Mouse (Mus musculus) spleen, embryonic (tissue): ENCODE data around the gene Ankrd2.

Experiments
- CTCF ChIA-PET: fragments of 350-600 bp; sonication (Branson Sonifier 250); formaldehyde crosslinking; loops from one replicate; lab custom pipeline; 2022; lab: Charles Lee

The Ankrd2 gene

GRCm38 (mm10) chr19:42035456-42036248 lies at the start of gene Ankrd2:
Ankrd2 (plus strand) TSS chr19:42036000.
- CTCF ChIA-PET = interaction anchor here (0.5 to 0.6 kb wide), 3 partner anchors 17 to 127 kb away, joined by 4 to 5 read pairs (median 5); no protein-coding TSS in a partner anchor

- CTCF ChIA-PET = no interaction called here
Measured at GRCm38 (mm10) chr19:41987206-41987605, 48.6 kb upstream of the Ankrd2 start.

- CTCF ChIA-PET = interaction anchor here (0.6 kb wide), 1 partner anchor 587 kb away, joined by 5 read pairs; no protein-coding TSS in a partner anchor
Measured at GRCm38 (mm10) chr19:41989810-41990209, 46.0 kb upstream of the Ankrd2 start.

GRCm38 (mm10) chr19:41991926-41992477 lies 43.8 kb upstream of the Ankrd2 start:
- CTCF ChIA-PET = no interaction called here

DNA sequence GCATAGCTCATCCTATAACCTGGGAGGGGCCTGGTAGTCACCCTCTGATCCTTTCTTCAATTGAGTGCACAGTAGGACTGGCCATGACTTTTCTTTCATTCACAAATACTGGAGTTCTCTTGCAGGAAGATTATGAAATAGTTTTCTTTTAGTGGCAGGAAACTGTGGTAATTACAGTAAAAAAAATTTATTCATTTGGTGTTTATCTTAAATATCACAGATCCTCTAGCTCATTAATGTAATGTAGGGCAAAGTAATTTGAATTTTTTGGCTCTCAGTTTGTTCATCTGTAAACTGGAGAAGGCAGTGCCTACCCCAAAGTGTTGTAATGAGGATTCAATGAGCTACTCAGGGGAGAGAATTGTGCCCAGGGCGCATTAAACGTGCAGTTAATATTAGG lies 42.8 kb upstream of the Ankrd2 start:
- CTCF ChIA-PET = no interaction called here

- CTCF ChIA-PET = no interaction called here
Measured at GRCm38 (mm10) chr19:41993484-41993883, 42.3 kb upstream of the Ankrd2 start.

GRCm38 (mm10) chr19:41994023-41994422 lies 41.8 kb upstream of the Ankrd2 start:
- CTCF ChIA-PET = no interaction called here

GRCm38 (mm10) chr19:41995483-41995882 lies 40.3 kb upstream of the Ankrd2 start:
- CTCF ChIA-PET = no interaction called here

- CTCF ChIA-PET = no interaction called here
Measured at GRCm38 (mm10) chr19:41997090-41997489, 38.7 kb upstream of the Ankrd2 start.

- CTCF ChIA-PET = no interaction called here
Measured at GRCm38 (mm10) chr19:41998770-41999548, 36.8 kb upstream of the Ankrd2 start.

DNA sequence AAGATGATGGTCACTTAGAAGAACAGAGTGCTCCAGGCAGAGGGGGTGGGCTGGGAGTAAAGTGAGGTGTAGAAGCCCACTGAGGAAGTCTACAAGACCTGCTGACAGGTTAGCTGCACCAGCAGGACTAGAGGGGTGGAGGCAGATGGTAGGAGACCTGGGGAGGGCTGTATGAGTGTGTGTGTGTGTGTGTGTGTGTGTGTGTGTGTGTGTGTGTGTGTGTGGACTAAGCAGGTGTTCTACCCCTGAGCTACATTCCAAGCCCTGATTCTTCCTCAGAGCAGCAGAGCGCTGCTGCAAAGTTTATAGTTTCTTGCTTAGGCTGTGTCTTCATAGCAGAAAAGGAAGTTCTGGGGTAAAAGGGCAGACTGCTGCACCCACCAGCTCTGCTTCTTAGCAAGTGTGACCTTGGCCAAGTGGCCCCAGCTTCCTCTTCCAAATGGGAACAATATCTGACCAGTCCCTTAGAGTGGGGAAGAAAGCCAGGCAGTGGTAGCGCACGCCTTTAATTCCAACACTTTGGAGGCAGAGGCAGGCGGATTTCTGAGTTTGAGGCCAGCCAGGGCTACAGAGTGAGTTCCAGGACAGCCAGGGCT lies 36.0 kb upstream of the Ankrd2 start:
- CTCF ChIA-PET = no interaction called here

DNA sequence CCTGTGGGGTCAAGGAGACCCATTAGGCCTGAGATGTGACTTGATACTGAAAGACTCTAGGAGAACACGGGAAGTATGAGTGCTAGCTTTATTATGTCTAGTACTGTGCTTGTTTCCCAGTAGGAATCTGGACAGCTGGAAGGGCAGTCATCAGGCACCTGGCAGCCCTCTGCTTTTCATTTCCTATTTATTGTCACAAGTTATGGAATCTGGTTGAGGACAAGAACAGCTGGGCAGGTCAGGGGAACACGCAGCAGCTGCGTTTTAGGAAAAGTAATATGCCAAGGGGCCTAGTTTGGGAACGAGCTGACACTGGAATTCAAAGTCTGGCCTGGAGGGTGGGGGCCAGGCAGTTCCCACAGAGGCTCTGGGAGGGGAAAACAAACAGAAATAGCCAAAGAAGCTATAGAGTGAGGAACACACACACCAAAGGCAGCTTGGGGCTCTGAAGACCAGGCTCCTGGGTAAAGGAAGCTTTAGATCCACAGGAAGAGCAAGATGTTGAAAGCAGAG lies 35.3 kb upstream of the Ankrd2 start:
- CTCF ChIA-PET = no interaction called here

- CTCF ChIA-PET = no interaction called here
Measured at GRCm38 (mm10) chr19:42001253-42001980, 34.4 kb upstream of the Ankrd2 start.

DNA sequence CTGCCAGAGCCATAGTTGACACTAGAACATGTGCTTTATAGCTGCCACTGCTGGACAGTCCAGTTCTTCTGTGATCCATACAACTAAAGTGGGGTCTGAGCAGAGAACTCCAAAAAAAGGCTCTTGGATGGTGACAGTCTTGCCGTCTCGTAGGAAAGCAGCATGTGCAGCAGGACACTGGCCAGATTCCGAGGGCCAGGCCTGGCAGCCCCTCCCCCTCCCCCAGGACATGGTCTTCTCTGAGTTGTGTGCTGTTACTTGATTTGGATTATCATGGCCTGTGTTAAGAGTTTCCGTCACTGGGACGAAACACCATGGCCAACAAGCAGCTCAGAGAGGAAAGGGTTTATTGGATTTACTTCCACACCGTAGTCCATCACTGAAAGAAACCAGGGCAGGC lies 31.5 kb upstream of the Ankrd2 start:
- CTCF ChIA-PET = no interaction called here

GRCm38 (mm10) chr19:42005616-42006015 lies 30.2 kb upstream of the Ankrd2 start:
- CTCF ChIA-PET = interaction anchor here (0.6 to 0.7 kb wide), 2 partner anchors 37 to 159 kb away, joined by 4 to 6 read pairs; no protein-coding TSS in a partner anchor

DNA sequence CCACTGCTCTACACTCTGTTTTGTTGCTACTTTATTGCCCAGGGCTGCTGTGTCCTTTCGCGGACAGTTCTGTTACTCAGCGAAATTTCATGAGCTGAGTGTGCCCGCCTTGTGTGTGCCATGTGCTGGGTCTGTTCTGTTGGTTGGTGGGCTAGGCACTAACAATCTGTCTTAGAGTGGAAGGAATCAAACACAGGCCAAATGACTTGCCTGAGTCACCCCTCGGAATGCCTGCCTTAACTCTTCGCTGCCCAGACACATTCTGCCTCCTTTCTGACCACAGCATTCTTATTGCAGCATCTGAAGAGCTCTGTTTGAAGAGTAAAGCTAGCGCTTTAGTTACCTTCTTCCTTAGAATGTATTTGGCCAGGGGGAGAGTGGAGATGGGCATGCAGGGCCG lies 29.2 kb upstream of the Ankrd2 start:
- CTCF ChIA-PET = no interaction called here

DNA sequence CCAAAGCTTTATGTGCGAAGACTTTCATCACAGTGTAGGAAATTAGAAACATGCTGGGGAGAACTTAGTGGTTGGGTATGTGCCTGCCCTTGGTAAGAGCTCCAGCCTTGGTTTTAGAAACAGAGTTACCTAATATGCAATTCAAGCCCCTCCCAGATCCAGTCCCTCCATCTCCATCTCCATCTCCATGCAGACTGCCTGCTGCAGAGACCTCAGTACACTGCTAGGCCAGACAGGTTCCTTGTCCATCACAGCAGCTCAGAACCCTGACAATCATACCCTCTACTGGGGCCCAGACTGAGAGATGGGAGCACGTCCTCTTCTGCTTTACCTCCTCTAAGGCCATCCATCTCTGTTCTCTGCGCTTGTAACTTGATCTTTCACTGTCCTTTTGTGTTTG lies 27.2 kb upstream of the Ankrd2 start:
- CTCF ChIA-PET = interaction anchor here (0.7 kb wide), 1 partner anchor 17 kb away, joined by 4 read pairs; no protein-coding TSS in a partner anchor

GRCm38 (mm10) chr19:42009067-42009466 lies 26.7 kb upstream of the Ankrd2 start:
- CTCF ChIA-PET = no interaction called here

- CTCF ChIA-PET = no interaction called here
Measured at GRCm38 (mm10) chr19:42010436-42010835, 25.4 kb upstream of the Ankrd2 start.

- CTCF ChIA-PET = interaction anchor here (0.5 kb wide), 1 partner anchor 19 kb away, joined by 18 read pairs; no protein-coding TSS in a partner anchor
Measured at GRCm38 (mm10) chr19:42011123-42011522, 24.7 kb upstream of the Ankrd2 start.
